Mouse (Mus musculus): Measurements from ENCODE around the gene Bmper. TPM values are rescaled to one million over a fixed set of nuclear protein-coding genes. Genes with fewer than 3 reads are reported as not detected.

Bmper gene
- polyA plus RNA-seq, 1 experiment from 2014 or later = 13.7 TPM

GRCm38 (mm10) chr9:23311956-23312355, 89.1 kb downstream of the Bmper start:
- 0 out of 2 replicates have a peak, but pooled peaks cover 6% of the 10 kb centered on the region for H3K36me3 ChIP-seq (ENCODE audit: poor library complexity, severe bottlenecking)
- no peak for ATAC-seq
- no peak overlapping the region for H3K9ac ChIP-seq
- H3K27me3 ChIP-seq = no peaks in the 10 kb centered on the region
- H3K4me1 ChIP-seq = peaks cover 17% of the 10 kb centered on the region
- no peak overlapping the region for H3K4me3 ChIP-seq
- H3K9me3 ChIP-seq (replicated peaks) = no peaks in the 10 kb centered on the region
- H3K4me2 ChIP-seq = no peak overlapping the region
- no peak overlapping the region for H3K27ac ChIP-seq

DNA sequence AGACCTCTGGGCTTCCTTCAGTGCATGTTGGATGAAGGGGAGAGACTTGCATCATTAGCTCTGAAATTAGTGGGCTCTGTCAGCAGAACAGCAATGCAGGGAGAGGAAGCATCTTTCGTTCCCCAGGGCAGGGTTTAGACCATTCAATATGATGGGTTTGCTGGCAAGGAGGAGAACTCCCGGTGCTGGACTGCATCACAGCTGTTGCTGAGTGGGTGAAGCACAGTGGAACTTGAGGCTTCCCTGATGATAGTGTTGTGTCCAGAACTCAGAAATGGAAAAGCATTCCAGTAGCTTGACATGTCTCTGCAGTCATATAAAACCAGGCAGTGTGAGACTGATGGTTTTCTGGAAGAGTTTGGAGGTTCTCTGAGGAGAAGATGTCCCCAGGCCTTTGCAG, 90.0 kb downstream of the Bmper start:
- no peaks in the 10 kb centered on the region for H3K27me3 ChIP-seq
- H3K4me2 ChIP-seq = no peak overlapping the region
- no peak overlapping the region for H3K9ac ChIP-seq
- H3K36me3 ChIP-seq (ENCODE audit: poor library complexity, severe bottlenecking) = 0 out of 2 replicates have a peak, but pooled peaks cover 6% of the 10 kb centered on the region
- no peak overlapping the region for H3K27ac ChIP-seq
- no peak overlapping the region for H3K4me3 ChIP-seq
- no peaks in the 10 kb centered on the region for H3K9me3 ChIP-seq (replicated peaks)
- WGBS = 83% methylated on average over 2 of the region's 2 CpGs
- peaks cover 17% of the 10 kb centered on the region for H3K4me1 ChIP-seq
- ATAC-seq = no peak

- H3K27me3 ChIP-seq = no peaks in the 10 kb centered on the region
- H3K4me2 ChIP-seq = no peak overlapping the region
- H3K9me3 ChIP-seq (replicated peaks) = no peaks in the 10 kb centered on the region
- H3K4me3 ChIP-seq = no peak overlapping the region
- H3K27ac ChIP-seq = no peak overlapping the region
- no peak overlapping the region for H3K9ac ChIP-seq
- peaks cover 9% of the 10 kb centered on the region for H3K4me1 ChIP-seq
- ATAC-seq = no peak
- H3K36me3 ChIP-seq (ENCODE audit: poor library complexity, severe bottlenecking) = 0 out of 2 replicates have a peak, but pooled peaks cover 6% of the 10 kb centered on the region
- WGBS = 96% methylated on average over 5 of the region's 5 CpGs
These were observed 92.9 kb downstream of the Bmper start for GRCm38 (mm10) chr9:23315631-23316330.

GRCm38 (mm10) chr9:23327830-23328229, 105.0 kb downstream of the Bmper start:
- no peaks in the 10 kb centered on the region for H3K9me3 ChIP-seq (replicated peaks)
- 88% methylated on average over 3 of the region's 3 CpGs for WGBS

DNA sequence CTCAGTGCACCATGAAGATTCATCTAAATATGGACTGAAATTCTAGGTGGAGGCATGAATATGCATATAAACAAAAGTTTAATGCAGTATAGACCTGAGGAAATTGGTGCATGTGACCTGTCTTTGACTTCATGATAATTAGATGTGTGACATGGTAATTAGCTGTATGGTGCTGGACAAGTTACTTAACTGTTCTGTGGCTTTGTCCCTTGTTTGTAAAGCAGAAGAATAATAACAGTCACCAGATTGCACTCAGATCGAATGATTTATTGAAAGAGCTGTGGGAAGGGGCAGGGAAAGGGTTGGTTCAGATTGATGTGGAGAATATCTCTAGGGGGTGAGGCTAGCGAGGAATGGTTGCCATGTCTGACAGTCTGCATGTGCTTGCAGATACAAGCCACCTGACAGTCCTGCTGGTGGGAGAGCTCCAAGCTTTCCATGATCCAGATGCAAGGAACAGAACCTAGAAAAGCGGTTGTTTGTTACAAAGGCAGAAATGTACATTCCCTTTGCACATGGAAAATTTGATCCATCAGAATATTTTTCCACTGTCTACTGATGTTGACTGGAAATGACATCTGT, 110.3 kb downstream of the Bmper start:
- no peaks in the 10 kb centered on the region for H3K9me3 ChIP-seq (replicated peaks)
- WGBS = 46% methylated on average over 3 of the region's 3 CpGs
- H3K4me1 ChIP-seq = peaks cover 8% of the 10 kb centered on the region
- no peak for ATAC-seq
- no peak overlapping the region for H3K4me3 ChIP-seq
- no peak overlapping the region for H3K27ac ChIP-seq
- H3K36me3 ChIP-seq (ENCODE audit: poor library complexity, severe bottlenecking) = no peaks in the 10 kb centered on the region
- H3K27me3 ChIP-seq = no peaks in the 10 kb centered on the region
- no peak overlapping the region for H3K4me2 ChIP-seq
- no peak overlapping the region for H3K9ac ChIP-seq

More at GRCm38 (mm10) chr9:23327830-23328229, 105.0 kb downstream of the Bmper start:
- no peaks in the 10 kb centered on the region for H3K36me3 ChIP-seq (ENCODE audit: poor library complexity, severe bottlenecking)
- H3K4me3 ChIP-seq = no peak overlapping the region
- no peaks in the 10 kb centered on the region for H3K27me3 ChIP-seq
- H3K4me1 ChIP-seq = peaks cover 1% of the 10 kb centered on the region; the same call in 1 of the 2 replicates
- H3K4me2 ChIP-seq = no peak overlapping the region
- no peak for ATAC-seq
- no peak overlapping the region for H3K27ac ChIP-seq
- H3K9ac ChIP-seq = no peak overlapping the region

- Histone ChIP-seq H3K4me2 (no peak overlapping the region), H3K27me3 (no peaks in the 10 kb centered on the region), H3K9me3 (replicated peaks) (no peaks in the 10 kb centered on the region), H3K4me1 (no peaks in the 10 kb centered on the region), H3K4me3 (no peak overlapping the region), H3K36me3 (ENCODE audit: poor library complexity, severe bottlenecking) (no peaks in the 10 kb centered on the region), H3K27ac (no peak overlapping the region), H3K9ac (no peak overlapping the region)
- ATAC-seq = no peak
These were observed 117.7 kb downstream of the Bmper start for GRCm38 (mm10) chr9:23340551-23340950.

DNA sequence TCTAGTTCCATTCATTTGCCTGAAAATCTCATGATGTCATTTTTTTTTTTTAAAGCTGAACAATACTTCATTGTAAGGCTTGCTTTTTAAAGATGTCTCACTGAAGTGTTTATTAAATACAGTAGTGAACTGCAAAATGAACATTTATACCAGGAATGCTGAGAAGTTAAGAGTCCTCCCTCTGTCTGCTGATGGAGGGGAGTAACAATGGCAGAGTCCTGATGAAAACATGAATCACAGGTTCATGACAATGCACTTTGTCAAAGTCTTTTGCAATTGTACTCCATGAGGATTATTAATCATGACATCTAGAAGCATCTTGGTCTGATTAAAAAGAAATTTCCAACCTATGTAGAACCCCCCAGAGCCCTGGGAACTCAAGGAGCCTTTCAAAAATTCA, 118.4 kb downstream of the Bmper start:
- H3K9ac ChIP-seq = no peak overlapping the region
- H3K4me1 ChIP-seq = no peaks in the 10 kb centered on the region
- H3K4me3 ChIP-seq = no peak overlapping the region
- no peak for ATAC-seq
- H3K27ac ChIP-seq = no peak overlapping the region
- H3K4me2 ChIP-seq = no peak overlapping the region
- no peaks in the 10 kb centered on the region for H3K27me3 ChIP-seq
- H3K9me3 ChIP-seq (replicated peaks) = no peaks in the 10 kb centered on the region
- H3K36me3 ChIP-seq (ENCODE audit: poor library complexity, severe bottlenecking) = no peaks in the 10 kb centered on the region

DNA sequence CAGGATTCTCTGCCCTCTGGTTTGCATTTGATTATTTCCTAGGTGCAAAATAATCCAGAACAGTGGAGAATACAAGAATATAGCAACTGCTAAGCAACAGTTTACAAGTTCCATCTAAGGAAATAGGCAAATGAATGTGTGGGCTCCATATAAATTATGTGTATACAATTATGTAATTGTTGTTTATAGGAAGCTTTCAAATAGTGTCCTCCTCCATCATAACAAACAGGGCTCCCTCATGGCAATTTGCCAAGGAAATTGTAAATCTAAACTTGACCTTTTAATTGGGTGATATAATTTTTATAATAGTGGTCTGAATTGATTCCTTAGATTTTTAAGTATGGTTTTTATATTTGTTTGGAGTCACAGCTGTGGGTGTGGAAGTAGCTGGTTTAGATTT, 121.5 kb downstream of the Bmper start:
- ATAC-seq = no peak
- H3K36me3 ChIP-seq (ENCODE audit: poor library complexity, severe bottlenecking) = no peaks in the 10 kb centered on the region
- no peak overlapping the region for H3K4me2 ChIP-seq
- H3K27me3 ChIP-seq = no peaks in the 10 kb centered on the region
- H3K27ac ChIP-seq = no peak overlapping the region
- no peaks in the 10 kb centered on the region for H3K9me3 ChIP-seq (replicated peaks)
- H3K4me1 ChIP-seq = no peaks in the 10 kb centered on the region
- H3K9ac ChIP-seq = no peak overlapping the region
- no peak overlapping the region for H3K4me3 ChIP-seq

- Histone ChIP-seq H3K9me3 (replicated peaks) (no peaks in the 10 kb centered on the region), H3K4me1 (no peaks in the 10 kb centered on the region), H3K27me3 (no peaks in the 10 kb centered on the region), H3K27ac (no peak overlapping the region), H3K4me3 (no peak overlapping the region), H3K36me3 (ENCODE audit: poor library complexity, severe bottlenecking) (no peaks in the 10 kb centered on the region), H3K4me2 (no peak overlapping the region), H3K9ac (no peak overlapping the region)
- ATAC-seq = no peak
- WGBS = 85% methylated on average over 8 of the region's 8 CpGs
These were observed 122.4 kb downstream of the Bmper start for GRCm38 (mm10) chr9:23345093-23345844.

DNA sequence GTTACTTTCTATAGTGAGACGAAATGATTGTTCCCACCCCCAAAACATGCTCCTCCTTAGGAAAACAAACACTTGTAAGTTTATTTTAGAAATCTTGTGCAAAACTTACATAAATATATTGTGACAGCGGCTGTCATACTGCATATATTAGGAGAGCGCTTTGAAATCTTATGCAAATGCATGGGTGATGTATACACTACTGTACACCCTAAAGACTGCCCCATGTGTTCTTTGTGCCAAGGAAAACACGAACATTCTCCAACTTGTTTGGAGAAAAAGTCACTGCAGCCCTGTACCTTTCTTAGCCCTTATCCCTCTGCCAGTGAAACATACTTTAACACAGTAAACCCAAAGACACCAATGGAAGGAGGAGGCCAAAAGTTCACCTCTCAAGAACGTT, 126.7 kb downstream of the Bmper start:
- Histone ChIP-seq H3K4me3 (no peak overlapping the region), H3K9me3 (replicated peaks) (no peaks in the 10 kb centered on the region), H3K4me1 (0 out of 2 replicates have a peak, but pooled peaks cover 4% of the 10 kb centered on the region), H3K36me3 (ENCODE audit: poor library complexity, severe bottlenecking) (no peaks in the 10 kb centered on the region), H3K4me2 (no peak overlapping the region), H3K27ac (no peak overlapping the region), H3K27me3 (no peaks in the 10 kb centered on the region), H3K9ac (no peak overlapping the region)
- ATAC-seq = no peak
- WGBS = 86% methylated on average over 5 of the region's 5 CpGs

- no peak overlapping the region for H3K4me3 ChIP-seq
- ATAC-seq = no peak
- WGBS = 91% methylated on average over 8 of the region's 8 CpGs
- no peak overlapping the region for H3K4me2 ChIP-seq
- H3K27ac ChIP-seq = no peak overlapping the region
- H3K27me3 ChIP-seq = no peaks in the 10 kb centered on the region
- no peaks in the 10 kb centered on the region for H3K9me3 ChIP-seq (replicated peaks)
- 0 out of 2 replicates have a peak, but pooled peaks cover 4% of the 10 kb centered on the region for H3K4me1 ChIP-seq
- H3K9ac ChIP-seq = no peak overlapping the region
- H3K36me3 ChIP-seq (ENCODE audit: poor library complexity, severe bottlenecking) = no peaks in the 10 kb centered on the region
These were observed 128.5 kb downstream of the Bmper start for GRCm38 (mm10) chr9:23351400-23351799.

DNA sequence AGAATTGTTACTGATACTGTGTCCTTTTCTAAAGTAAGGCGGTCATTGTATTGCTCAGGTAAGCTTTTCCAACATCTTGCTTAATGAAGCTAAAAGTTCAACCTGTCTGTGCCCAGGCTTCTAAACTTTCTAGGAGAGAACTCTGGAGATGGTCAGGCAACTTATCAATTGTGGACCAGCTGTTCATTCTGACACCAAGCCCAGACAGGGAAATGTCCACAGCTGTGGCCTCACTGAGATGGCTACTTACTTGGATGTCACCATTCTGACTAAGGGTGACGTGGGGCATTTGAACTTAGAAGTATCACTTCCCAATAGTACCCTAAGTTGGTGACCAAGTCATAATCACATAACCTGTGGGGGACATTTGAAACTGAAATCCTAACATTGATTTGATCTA, 129.5 kb downstream of the Bmper start:
- Histone ChIP-seq H3K36me3 (ENCODE audit: poor library complexity, severe bottlenecking) (no peaks in the 10 kb centered on the region), H3K4me3 (no peak overlapping the region), H3K4me1 (0 out of 2 replicates have a peak, but pooled peaks cover 4% of the 10 kb centered on the region), H3K9ac (no peak overlapping the region), H3K27ac (no peak overlapping the region), H3K4me2 (no peak overlapping the region), H3K9me3 (replicated peaks) (no peaks in the 10 kb centered on the region), H3K27me3 (no peaks in the 10 kb centered on the region)
- 98% methylated on average over 2 of the region's 2 CpGs for WGBS
- ATAC-seq = no peak

Data from forebrain, embryonic 13.5 days (tissue).